Mouse (Mus musculus) brain, embryonic 14.5 days (tissue): ENCODE results near the gene Pik3r4.

Experiments
- CTCF ChIP-seq: fragments of 200-500 bp; IDR thresholded peaks from 2 replicates; pipeline ENCODE4 v1.5.1; 2012; ENCODE audit warnings: inconsistent platforms, mild to moderate bottlenecking, moderate library complexity, borderline replicate concordance; ENCODE audit not compliant: insufficient read depth, insufficient read length; ENCODE audit errors: extremely low read depth
- POLR2A ChIP-seq: fragments of 200-500 bp; IDR thresholded peaks from 2 replicates; pipeline ENCODE4 v1.6.1; 2012; ENCODE audit warnings: mild to moderate bottlenecking, inconsistent platforms, borderline replicate concordance; ENCODE audit not compliant: poor library complexity, insufficient read depth, insufficient read length, severe bottlenecking; ENCODE audit errors: extremely low read depth

- TF ChIP-seq POLR2A: no peak
- no peak for TF ChIP-seq CTCF
These were observed 28.1 kb downstream of the Pik3r4 start for GRCm38 (mm10) chr9:105670916-105671315.
